Mouse (Mus musculus): ENCODE measurements around the gene Mslnl. TPM values are rescaled to one million over a fixed set of nuclear protein-coding genes. Genes with fewer than 3 reads are reported as not detected.
"Not testable (repeated sequence)": the region's sequence is repeated elsewhere in the genome, so short reads cannot be mapped to it uniquely, and the experiment has no call there.

Mslnl gene
- polyA plus RNA-seq, 1 experiment from 2014 or later = 1.9 TPM

DNA sequence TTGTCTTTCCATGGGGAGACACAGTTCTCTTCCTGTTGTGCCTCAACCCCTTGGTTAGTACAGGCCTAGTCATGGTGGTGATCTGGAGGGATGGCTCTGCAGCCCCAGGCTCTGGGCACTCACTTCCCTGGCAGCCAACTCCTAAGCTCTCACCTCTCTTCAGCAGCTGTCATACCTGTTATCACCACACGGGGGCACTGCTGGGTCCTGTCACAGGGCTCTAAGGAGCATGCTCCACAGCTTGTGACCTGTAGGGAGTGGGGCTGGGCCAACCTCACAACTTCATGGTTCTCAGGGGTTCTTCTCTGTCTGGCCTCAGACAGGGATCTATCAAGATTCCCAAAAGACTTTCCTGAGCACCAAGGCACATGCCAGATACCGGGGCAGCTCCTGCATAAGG lies 3.8 kb upstream of the Mslnl start:
- 19% methylated on average over 2 of the region's 2 CpGs for WGBS
- H3K36me3 ChIP-seq (ENCODE audit: insufficient read depth, low read length) = no peaks in the 10 kb centered on the region
- peak; percentile 97 for TF ChIP-seq CTCF (IDR thresholded peaks at IDR 0.05)
- TF ChIP-seq EP300 (IDR thresholded peaks at IDR 0.05) = no peak

DNA sequence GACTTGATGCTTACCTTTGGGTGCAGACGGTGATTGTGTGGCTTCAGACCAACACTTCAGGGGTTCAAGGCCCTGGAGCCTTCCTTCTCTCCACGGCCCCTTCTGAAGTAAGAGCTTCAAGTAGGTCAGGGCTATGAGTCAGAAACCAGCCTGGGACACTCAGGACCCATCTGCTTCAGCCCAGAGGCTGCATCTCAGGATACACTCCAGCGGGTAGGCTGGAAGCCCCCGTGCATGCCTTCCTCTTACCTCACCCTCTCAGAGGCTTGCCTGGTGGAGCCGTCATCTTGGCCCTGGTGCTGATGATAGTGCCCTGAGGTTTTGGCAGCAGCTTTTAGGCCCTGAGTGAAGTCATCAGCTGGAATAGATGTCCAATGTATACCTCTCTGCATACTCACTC lies 596 bp upstream of the Mslnl start:
- Histone ChIP-seq H3K27ac (ENCODE audit: low read length) (no peak overlapping the region), H3K27me3 (replicated peaks; ENCODE audit: insufficient read depth, low read length) (no peaks in the 10 kb centered on the region), H3K4me2 (replicated peaks; ENCODE audit: low read depth, low read length) (no peak overlapping the region), H3K9me3 (ENCODE audit: low read length) (no peaks in the 10 kb centered on the region), H3K36me3 (ENCODE audit: insufficient read depth, low read length) (no peaks in the 10 kb centered on the region), H3K4me3 (ENCODE audit: low read depth, low read length) (no peak overlapping the region), H3K9ac (replicated peaks; ENCODE audit: low read depth) (no peak overlapping the region), H3K4me1 (ENCODE audit: insufficient read depth, low read depth, low read length) (peaks cover 4% of the 10 kb centered on the region; the same call in 1 of the 2 replicates)
- no peak for DNase-seq (ENCODE audit: low spot score)
- no peak for TF ChIP-seq CTCF (IDR thresholded peaks at IDR 0.05)
- TF ChIP-seq EP300 (IDR thresholded peaks at IDR 0.05) = no peak
- 67% methylated on average over 5 of the region's 5 CpGs for WGBS
- ATAC-seq = no peak

More for the DNA sequence above, 3.8 kb upstream of the Mslnl start:
- no peaks in the 10 kb centered on the region for H3K27me3 ChIP-seq (replicated peaks; ENCODE audit: insufficient read depth, low read length)
- H3K4me2 ChIP-seq (replicated peaks; ENCODE audit: low read depth, low read length) = no peak overlapping the region
- ATAC-seq (no peak), DNase-seq (ENCODE audit: low spot score) (peak; percentile 88)
- H3K9ac ChIP-seq (replicated peaks; ENCODE audit: low read depth) = no peak overlapping the region
- H3K4me1 ChIP-seq (ENCODE audit: insufficient read depth, low read depth, low read length) = peaks cover 7% of the 10 kb centered on the region; the same call in 1 of the 2 replicates
- no peak overlapping the region for H3K4me3 ChIP-seq (ENCODE audit: low read depth, low read length)
- no peaks in the 10 kb centered on the region for H3K9me3 ChIP-seq (ENCODE audit: low read length)
- no peak overlapping the region for H3K27ac ChIP-seq (ENCODE audit: low read length)

DNA sequence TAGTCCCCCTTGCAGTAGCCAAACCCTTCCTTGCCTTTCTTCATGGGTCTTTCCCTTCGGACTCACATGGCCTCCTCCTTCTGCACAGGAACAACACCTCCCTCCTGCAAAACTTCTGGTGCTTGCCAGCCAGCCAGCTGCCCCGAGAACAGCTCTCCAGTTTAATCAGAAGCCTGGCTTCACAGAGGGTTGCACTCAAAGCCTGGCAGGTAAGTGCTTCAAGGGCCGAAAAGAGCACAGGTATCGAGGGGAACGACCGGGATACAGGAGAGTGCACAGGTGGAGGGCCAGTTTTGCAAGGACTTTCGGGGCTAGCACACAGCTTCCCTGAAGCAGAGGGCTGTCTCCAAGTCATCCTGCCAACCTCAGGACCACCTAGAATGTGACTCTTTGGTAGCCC lies 3.0 kb downstream of the Mslnl start:
- no peak overlapping the region for H3K9ac ChIP-seq (replicated peaks; ENCODE audit: low read depth)
- H3K27me3 ChIP-seq (replicated peaks; ENCODE audit: insufficient read depth, low read length) = no peaks in the 10 kb centered on the region
- WGBS = 48% methylated on average over 7 of the region's 7 CpGs
- peak; percentile 81 for ATAC-seq
- no peaks in the 10 kb centered on the region for H3K9me3 ChIP-seq (ENCODE audit: low read length)
- no peak overlapping the region for H3K4me2 ChIP-seq (replicated peaks; ENCODE audit: low read depth, low read length)
- no peak overlapping the region for H3K4me3 ChIP-seq (ENCODE audit: low read depth, low read length)
- peak overlapping the region; percentile 47 for H3K27ac ChIP-seq (ENCODE audit: low read length)
- H3K4me1 ChIP-seq (ENCODE audit: insufficient read depth, low read depth, low read length) = peaks cover 4% of the 10 kb centered on the region; the same call in 1 of the 2 replicates
- H3K36me3 ChIP-seq (ENCODE audit: insufficient read depth, low read length) = no peaks in the 10 kb centered on the region
- TF ChIP-seq EP300 (IDR thresholded peaks at IDR 0.05) (no peak), CTCF (IDR thresholded peaks at IDR 0.05) (no peak)
- DNase-seq (ENCODE audit: low spot score) = peak; percentile 80

DNA sequence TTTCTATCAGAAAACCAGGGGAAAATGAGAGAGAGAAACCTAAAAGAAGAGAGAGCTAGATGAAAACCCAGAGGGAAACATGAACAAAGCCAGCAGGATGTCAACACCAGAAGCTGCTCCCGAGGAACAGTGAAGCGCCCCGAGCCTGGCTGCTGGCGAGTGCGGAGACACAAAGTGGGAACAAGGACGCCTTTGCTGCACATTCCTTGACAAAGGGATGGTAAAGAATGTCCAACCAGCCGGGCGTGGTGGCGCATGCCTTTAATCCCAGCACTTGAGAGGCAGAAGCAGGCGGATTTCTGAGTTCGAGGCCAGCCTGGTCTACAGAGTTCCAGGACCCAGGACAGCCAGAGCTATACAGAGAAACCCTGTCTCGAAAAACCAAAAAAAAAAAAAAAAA lies 5.6 kb downstream of the Mslnl start:
- not testable (repeated sequence) for H3K4me2 ChIP-seq (replicated peaks; ENCODE audit: low read depth, low read length); H3K9ac ChIP-seq (replicated peaks; ENCODE audit: low read depth); H3K4me3 ChIP-seq (ENCODE audit: low read depth, low read length); H3K27me3 ChIP-seq (replicated peaks; ENCODE audit: insufficient read depth, low read length); H3K27ac ChIP-seq (ENCODE audit: low read length); ATAC-seq; H3K9me3 ChIP-seq (ENCODE audit: low read length); H3K36me3 ChIP-seq (ENCODE audit: insufficient read depth, low read length); H3K4me1 ChIP-seq (ENCODE audit: insufficient read depth, low read depth, low read length); DNase-seq (ENCODE audit: low spot score)
- 69% methylated on average over 12 of the region's 12 CpGs for WGBS

DNA sequence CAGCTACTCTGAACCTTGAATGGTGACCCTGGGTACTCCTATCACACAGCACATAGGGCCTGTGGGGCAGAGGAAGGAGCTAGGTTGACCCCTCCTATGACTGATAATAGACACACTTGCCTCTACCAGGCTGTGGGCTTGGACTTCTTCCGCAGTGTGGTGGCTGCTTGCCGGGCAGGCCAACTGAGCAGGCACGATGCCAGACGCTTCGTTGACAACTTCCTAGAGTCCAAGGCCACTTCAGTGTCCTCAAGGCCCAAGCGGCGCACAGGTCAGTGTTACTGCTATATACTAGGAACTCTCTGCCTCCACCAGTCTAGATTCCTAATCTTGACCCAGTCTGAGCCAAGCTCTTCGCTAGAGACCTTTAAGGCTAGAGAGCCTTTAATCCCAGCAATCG lies 8.0 kb downstream of the Mslnl start:
- TF ChIP-seq EP300 (IDR thresholded peaks at IDR 0.05) (no peak), CTCF (IDR thresholded peaks at IDR 0.05) (no peak)
- Histone ChIP-seq H3K36me3 (ENCODE audit: insufficient read depth, low read length) (no peaks in the 10 kb centered on the region), H3K9ac (replicated peaks; ENCODE audit: low read depth) (no peak overlapping the region), H3K4me2 (replicated peaks; ENCODE audit: low read depth, low read length) (no peak overlapping the region), H3K4me1 (ENCODE audit: insufficient read depth, low read depth, low read length) (peaks cover 6% of the 10 kb centered on the region; the same call in 1 of the 2 replicates), H3K27me3 (replicated peaks; ENCODE audit: insufficient read depth, low read length) (no peaks in the 10 kb centered on the region), H3K27ac (ENCODE audit: low read length) (no peak overlapping the region), H3K9me3 (ENCODE audit: low read length) (no peaks in the 10 kb centered on the region), H3K4me3 (ENCODE audit: low read depth, low read length) (no peak overlapping the region)
- WGBS = 70% methylated on average over 8 of the region's 9 CpGs
- ATAC-seq (0 out of 2 replicates have a peak, but pooled peaks have one; percentile 38), DNase-seq (ENCODE audit: low spot score) (no peak)

DNA sequence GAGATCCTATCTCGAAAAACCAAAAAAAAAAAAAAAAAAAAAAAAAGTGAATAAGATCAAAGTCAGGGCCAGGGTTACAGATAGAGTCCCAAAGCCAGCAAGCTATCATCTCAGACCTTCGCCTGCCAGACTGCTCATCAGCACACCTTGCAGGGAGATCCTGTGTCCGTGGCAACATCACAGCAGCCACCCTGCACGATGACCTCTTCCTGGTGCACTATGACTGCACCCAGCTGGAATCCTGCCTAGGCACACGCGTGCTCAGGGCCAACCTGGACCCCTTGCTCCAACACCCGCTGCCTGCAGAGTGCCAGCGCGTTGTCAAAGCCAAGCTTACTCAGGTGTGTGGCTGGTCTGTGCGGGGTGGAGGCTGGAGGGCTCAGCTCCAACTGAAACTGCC lies 8.5 kb downstream of the Mslnl start:
- Histone ChIP-seq H3K4me3 (ENCODE audit: low read depth, low read length) (no peak overlapping the region), H3K27ac (ENCODE audit: low read length) (no peak overlapping the region), H3K9ac (replicated peaks; ENCODE audit: low read depth) (no peak overlapping the region), H3K36me3 (ENCODE audit: insufficient read depth, low read length) (no peaks in the 10 kb centered on the region), H3K4me1 (ENCODE audit: insufficient read depth, low read depth, low read length) (peaks cover 6% of the 10 kb centered on the region; the same call in 1 of the 2 replicates), H3K9me3 (ENCODE audit: low read length) (no peaks in the 10 kb centered on the region), H3K4me2 (replicated peaks; ENCODE audit: low read depth, low read length) (no peak overlapping the region), H3K27me3 (replicated peaks; ENCODE audit: insufficient read depth, low read length) (no peaks in the 10 kb centered on the region)
- DNase-seq (ENCODE audit: low spot score) (no peak), ATAC-seq (no peak)
- TF ChIP-seq EP300 (IDR thresholded peaks at IDR 0.05) (no peak), CTCF (IDR thresholded peaks at IDR 0.05) (no peak)
- 72% methylated on average over 10 of the region's 10 CpGs for WGBS

DNA sequence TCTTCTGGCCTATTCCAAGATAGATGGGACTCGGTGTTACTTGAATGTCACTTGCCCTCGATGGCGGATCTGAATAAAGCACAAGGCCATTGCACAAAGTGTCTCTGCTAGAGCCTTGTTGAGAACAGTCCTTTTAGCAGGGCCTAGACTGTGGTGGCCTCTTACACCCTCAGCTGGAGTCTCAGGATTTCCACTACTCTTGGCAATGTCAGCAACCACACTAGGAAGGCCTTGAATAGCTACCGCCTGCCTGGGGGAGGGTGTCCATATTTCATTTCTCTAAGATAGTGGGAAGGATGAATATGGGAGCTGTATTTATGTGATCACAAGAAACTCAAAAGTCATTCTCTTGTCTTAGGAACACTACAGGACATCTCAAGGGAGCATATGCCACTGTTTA lies 12.4 kb downstream of the Mslnl start:
- 84% methylated on average over 4 of the region's 4 CpGs for WGBS
- H3K4me2 ChIP-seq (replicated peaks; ENCODE audit: low read depth, low read length) = no peak overlapping the region
- TF ChIP-seq EP300 (IDR thresholded peaks at IDR 0.05) (no peak), CTCF (IDR thresholded peaks at IDR 0.05) (no peak)
- H3K9me3 ChIP-seq (ENCODE audit: low read length) = no peaks in the 10 kb centered on the region
- ATAC-seq (no peak), DNase-seq (ENCODE audit: low spot score) (no peak)
- H3K4me1 ChIP-seq (ENCODE audit: insufficient read depth, low read depth, low read length) = peaks cover 6% of the 10 kb centered on the region; the same call in 1 of the 2 replicates
- H3K4me3 ChIP-seq (ENCODE audit: low read depth, low read length) = no peak overlapping the region
- H3K27me3 ChIP-seq (replicated peaks; ENCODE audit: insufficient read depth, low read length) = no peaks in the 10 kb centered on the region
- H3K36me3 ChIP-seq (ENCODE audit: insufficient read depth, low read length) = no peaks in the 10 kb centered on the region
- no peak overlapping the region for H3K9ac ChIP-seq (replicated peaks; ENCODE audit: low read depth)
- H3K27ac ChIP-seq (ENCODE audit: low read length) = peak overlapping the region; percentile 57; the same call in 1 of the 2 replicates
